Comparison of ENCODE assay signal across 9 mouse cellular contexts in genomic region chr4:152647620-152648019, GRCm38 (mm10).
DNase-seq lines count a peak whose midpoint lies in the region; ATAC-seq lines count a peak whose summit lies in the region.
"Had no signal": no experiment of that assay in that cellular context is flagged by ENCODE, and none has a peak within 500 bp of the region (broad histone marks: within the 10 kb centered on the region; RNA-seq: fewer than 3 reads in every experiment).

No protein-coding gene starts in this region.

- H3K9me3 ChIP-seq in heart, embryonic 11.5 days (replicated peaks; ENCODE audit: control insufficient read depth, low read length), result no peaks in the 10 kb centered on the region

- no peaks in the 10 kb centered on the region for H3K4me1 ChIP-seq in heart, embryonic 11.5 days (ENCODE audit: control insufficient read depth, insufficient read depth, low read length)

- H3K27me3 ChIP-seq in heart, embryonic 11.5 days (ENCODE audit: control insufficient read depth, insufficient read depth, low read length), result 0 out of 2 replicates have a peak, but pooled peaks cover 2% of the 10 kb centered on the region

- DNase-seq in heart, postnatal 4 days, result peak; percentile 29
- peak; percentile 18 for DNase-seq in right cerebral cortex, postnatal 14 days
- DNase-seq in right cerebral cortex, postnatal 36 days (ENCODE audit: low spot score in 2 of 2), result no peak
- peak; percentile 40 for DNase-seq in embryo, embryonic 11 days
- peak; percentile 65 for DNase-seq in retina, embryonic 14.5 days (ENCODE audit: low spot score)
- no peak for DNase-seq in ovary, adult 18-20 months (ENCODE audit: low spot score)
- DNase-seq in frontal cortex, postnatal 14 days (ENCODE audit: low spot score in 2 of 2), result no peak

- H3K9ac ChIP-seq in heart, embryonic 11.5 days (ENCODE audit: low read depth, low read length), result no peak overlapping the region

- ATAC-seq in heart, embryonic 11.5 days (replicated peaks; ENCODE audit: insufficient number of reproducible peaks, low FRiP score, low TSS enrichment), result no peak

- no peak overlapping the region for H3K4me2 ChIP-seq in heart, embryonic 11.5 days

- WGBS in heart, embryonic 11.5 days (ENCODE audit: insufficient replicate concordance), result 46% methylated on average over 7 of the region's 7 CpGs

- no peak overlapping the region for H3K27ac ChIP-seq in heart, embryonic 11.5 days (ENCODE audit: low read depth, low read length)
- H3K27ac ChIP-seq: macrophage had no signal

- no peaks in the 10 kb centered on the region for H3K36me3 ChIP-seq in heart, embryonic 11.5 days (ENCODE audit: control insufficient read depth, insufficient read depth, low read length)

- no peak overlapping the region for H3K4me3 ChIP-seq in heart, embryonic 11.5 days (ENCODE audit: low read depth, low read length)

Comparison
In these comparisons a context has a peak if more than half of its experiments do, and no peak if none do; other contexts are left out.
1. DNase-seq: peak in heart, postnatal 4 days (single experiment), right cerebral cortex, postnatal 14 days (single experiment), embryo, embryonic 11 days (single experiment) and retina, embryonic 14.5 days (single experiment); none in right cerebral cortex, postnatal 36 days (0 of 2), ovary, adult 18-20 months (single experiment) and frontal cortex, postnatal 14 days (0 of 2).